Mouse (Mus musculus): ENCODE results near the gene Asah2. TPM values are rescaled to one million over a fixed set of nuclear protein-coding genes. Genes with fewer than 3 reads are reported as not detected.
"Not testable (repeated sequence)": the region's sequence is repeated elsewhere in the genome, so short reads cannot be mapped to it uniquely, and the experiment has no call there.

The Asah2 gene
- total RNA-seq, 2 experiments from 2014 or later, result 4.3 to 5.4 TPM

- no peak for TF ChIP-seq CTCF (IDR thresholded peaks at IDR 0.05)
- no peak overlapping the region for H3K4me3 ChIP-seq
- intact Hi-C loops (cut with DNase I), result no loop called here
- H3K27ac ChIP-seq, result no peak overlapping the region
- DNase-seq, result no peak
Measured at GRCm38 (mm10) chr19:32092358-32092757, 15.7 kb downstream of the Asah2 start.

GRCm38 (mm10) chr19:32090804-32091203 lies 17.2 kb downstream of the Asah2 start:
- intact Hi-C loops (cut with DNase I), result no loop called here
- Histone ChIP-seq H3K4me3 (no peak overlapping the region), H3K27ac (no peak overlapping the region)
- DNase-seq, result no peak
- TF ChIP-seq CTCF (IDR thresholded peaks at IDR 0.05), result no peak

- Histone ChIP-seq H3K4me3 (no peak overlapping the region), H3K27ac (no peak overlapping the region)
- intact Hi-C loops (cut with DNase I), result no loop called here
- no peak for DNase-seq
- no peak for TF ChIP-seq CTCF (IDR thresholded peaks at IDR 0.05)
Measured at GRCm38 (mm10) chr19:32088570-32088969, 19.4 kb downstream of the Asah2 start.

GRCm38 (mm10) chr19:32087736-32088470 lies 20.1 kb downstream of the Asah2 start:
- intact Hi-C loops (cut with DNase I), result no loop called here
- no peak for DNase-seq
- Histone ChIP-seq H3K27ac (no peak overlapping the region), H3K4me3 (no peak overlapping the region)
- TF ChIP-seq CTCF (IDR thresholded peaks at IDR 0.05), result no peak

GRCm38 (mm10) chr19:32084813-32085212 lies 23.2 kb downstream of the Asah2 start:
- intact Hi-C loops (cut with DNase I); H3K27ac ChIP-seq: not testable (repeated sequence)

GRCm38 (mm10) chr19:32070340-32070739 lies 37.7 kb downstream of the Asah2 start:
- no peak for TF ChIP-seq CTCF (IDR thresholded peaks at IDR 0.05)
- DNase-seq, result no peak
- intact Hi-C loops (cut with DNase I), result no loop called here
- H3K27ac ChIP-seq, result no peak overlapping the region
- H3K4me3 ChIP-seq, result no peak overlapping the region

More at GRCm38 (mm10) chr19:32084813-32085212, 23.2 kb downstream of the Asah2 start:
- not testable (repeated sequence) for DNase-seq, H3K4me3 ChIP-seq

GRCm38 (mm10) chr19:32069598-32069997 lies 38.4 kb downstream of the Asah2 start:
- Histone ChIP-seq H3K27ac (no peak overlapping the region), H3K4me3 (no peak overlapping the region)
- intact Hi-C loops (cut with DNase I), result no loop called here
- DNase-seq, result no peak
- no peak for TF ChIP-seq CTCF (IDR thresholded peaks at IDR 0.05)

GRCm38 (mm10) chr19:32067669-32068068 lies 40.3 kb downstream of the Asah2 start:
- TF ChIP-seq CTCF (IDR thresholded peaks at IDR 0.05), result no peak
- Histone ChIP-seq H3K4me3 (no peak overlapping the region), H3K27ac (no peak overlapping the region)
- intact Hi-C loops (cut with DNase I), result no loop called here
- DNase-seq, result no peak

GRCm38 (mm10) chr19:32061294-32061693 lies 46.7 kb downstream of the Asah2 start:
- no peak overlapping the region for H3K27ac ChIP-seq
- TF ChIP-seq CTCF (IDR thresholded peaks at IDR 0.05), result no peak
- H3K4me3 ChIP-seq, result no peak overlapping the region
- no peak for DNase-seq
- intact Hi-C loops (cut with DNase I), result no loop called here

GRCm38 (mm10) chr19:32056252-32056651 lies 51.8 kb downstream of the Asah2 start:
- intact Hi-C loops (cut with DNase I), result no loop called here
- no peak for TF ChIP-seq CTCF (IDR thresholded peaks at IDR 0.05)
- peak overlapping the region; percentile 71 for H3K27ac ChIP-seq
- no peak for DNase-seq
- H3K4me3 ChIP-seq, result no peak overlapping the region

GRCm38 (mm10) chr19:32055725-32056124 lies 52.3 kb downstream of the Asah2 start:
- H3K4me3 ChIP-seq, result no peak overlapping the region
- H3K27ac ChIP-seq, result peak overlapping the region; percentile 71
- intact Hi-C loops (cut with DNase I), result no loop called here
- no peak for TF ChIP-seq CTCF (IDR thresholded peaks at IDR 0.05)
- DNase-seq, result no peak

GRCm38 (mm10) chr19:32051251-32051650 lies 56.8 kb downstream of the Asah2 start:
- H3K27ac ChIP-seq, result no peak overlapping the region
- intact Hi-C loops (cut with DNase I), result no loop called here
- no peak for TF ChIP-seq CTCF (IDR thresholded peaks at IDR 0.05)
- DNase-seq, result no peak
- H3K4me3 ChIP-seq, result no peak overlapping the region

GRCm38 (mm10) chr19:32032881-32033280 lies 75.1 kb downstream of the Asah2 start:
- Histone ChIP-seq H3K27ac (no peak overlapping the region), H3K4me3 (no peak overlapping the region)
- DNase-seq, result no peak
- TF ChIP-seq CTCF (IDR thresholded peaks at IDR 0.05), result no peak
- intact Hi-C loops (cut with DNase I), result loop anchor here (5.0 kb wide), 1 partner anchor 61 kb away; no protein-coding TSS in a partner anchor

- H3K27ac ChIP-seq, result no peak overlapping the region
- peak; percentile 82 for TF ChIP-seq CTCF (IDR thresholded peaks at IDR 0.05)
- DNase-seq, result no peak
- intact Hi-C loops (cut with DNase I), result loop anchor here (5.0 kb wide), 1 partner anchor 58 kb away; no protein-coding TSS in a partner anchor
- H3K4me3 ChIP-seq, result no peak overlapping the region
Measured at GRCm38 (mm10) chr19:32030430-32030829, 77.6 kb downstream of the Asah2 start.
